Mouse (Mus musculus): ENCODE data around the gene Myo10.
A peak's percentile ranks its signal among the peaks of the same experiment; 100 is the strongest.

The Myo10 gene

GRCm38 (mm10) chr15:25622200-25622866 is at the start of gene Myo10:
Myo10 (plus strand) TSS chr15:25622525.
- DNase-seq (ENCODE audit: low read depth, low spot score) = peak; percentile 98

GRCm38 (mm10) chr15:25573113-25573512 is 49.2 kb upstream of the Myo10 start:
- DNase-seq (ENCODE audit: low read depth, low spot score) = no peak

- no peak for DNase-seq (ENCODE audit: low read depth, low spot score)
These were observed 48.3 kb upstream of the Myo10 start for GRCm38 (mm10) chr15:25573876-25574601.

- DNase-seq (ENCODE audit: low read depth, low spot score) = no peak
These were observed 44.8 kb upstream of the Myo10 start for GRCm38 (mm10) chr15:25577327-25578051.

GRCm38 (mm10) chr15:25578369-25578768 is 44.0 kb upstream of the Myo10 start:
- DNase-seq (ENCODE audit: low read depth, low spot score) = no peak

GRCm38 (mm10) chr15:25580731-25581130 is 41.6 kb upstream of the Myo10 start:
- no peak for DNase-seq (ENCODE audit: low read depth, low spot score)

GRCm38 (mm10) chr15:25582055-25582454 is 40.3 kb upstream of the Myo10 start:
- DNase-seq (ENCODE audit: low read depth, low spot score) = no peak

- no peak for DNase-seq (ENCODE audit: low read depth, low spot score)
These were observed 39.0 kb upstream of the Myo10 start for GRCm38 (mm10) chr15:25583361-25583760.

- DNase-seq (ENCODE audit: low read depth, low spot score) = no peak
These were observed 35.5 kb upstream of the Myo10 start for GRCm38 (mm10) chr15:25586828-25587227.

- DNase-seq (ENCODE audit: low read depth, low spot score) = no peak
These were observed 34.4 kb upstream of the Myo10 start for GRCm38 (mm10) chr15:25587943-25588342.

- no peak for DNase-seq (ENCODE audit: low read depth, low spot score)
These were observed 32.9 kb upstream of the Myo10 start for GRCm38 (mm10) chr15:25589318-25589902.

- DNase-seq (ENCODE audit: low read depth, low spot score) = no peak
These were observed 32.4 kb upstream of the Myo10 start for GRCm38 (mm10) chr15:25589916-25590315.

GRCm38 (mm10) chr15:25590891-25591290 is 31.4 kb upstream of the Myo10 start:
- DNase-seq (ENCODE audit: low read depth, low spot score) = peak; percentile 4

GRCm38 (mm10) chr15:25591964-25592363 is 30.4 kb upstream of the Myo10 start:
- peak; percentile 10 for DNase-seq (ENCODE audit: low read depth, low spot score)

- DNase-seq (ENCODE audit: low read depth, low spot score) = no peak
These were observed 28.7 kb upstream of the Myo10 start for GRCm38 (mm10) chr15:25593469-25594150.

GRCm38 (mm10) chr15:25598313-25598712 is 24.0 kb upstream of the Myo10 start:
- no peak for DNase-seq (ENCODE audit: low read depth, low spot score)

- no peak for DNase-seq (ENCODE audit: low read depth, low spot score)
These were observed 20.0 kb upstream of the Myo10 start for GRCm38 (mm10) chr15:25602306-25602705.

GRCm38 (mm10) chr15:25603286-25603685 is 19.0 kb upstream of the Myo10 start:
- DNase-seq (ENCODE audit: low read depth, low spot score) = no peak

GRCm38 (mm10) chr15:25604231-25604630 is 18.1 kb upstream of the Myo10 start:
- no peak for DNase-seq (ENCODE audit: low read depth, low spot score)

GRCm38 (mm10) chr15:25605376-25605775 is 16.9 kb upstream of the Myo10 start:
- DNase-seq (ENCODE audit: low read depth, low spot score) = no peak

- no peak for DNase-seq (ENCODE audit: low read depth, low spot score)
These were observed 13.6 kb upstream of the Myo10 start for GRCm38 (mm10) chr15:25608742-25609141.

GRCm38 (mm10) chr15:25609253-25609652 is 13.1 kb upstream of the Myo10 start:
- DNase-seq (ENCODE audit: low read depth, low spot score) = no peak

Data from CD4-positive helper T cell, adult 2 months (primary cell).